Mouse (Mus musculus): Measurements from ENCODE around the gene B430306N03Rik. TPM values are rescaled to one million over a fixed set of nuclear protein-coding genes. Genes with fewer than 3 reads are reported as not detected.

Gene B430306N03Rik
- polyA plus RNA-seq, 1 experiment from 2014 or later = 0.09 TPM

GRCm38 (mm10) chr17:48362966-48363365 lies 47.0 kb downstream of the B430306N03Rik start:
- Histone ChIP-seq H3K9me3 (ENCODE audit: control insufficient read depth, low read length) (no peaks in the 10 kb centered on the region), H3K9ac (ENCODE audit: low read length) (no peak overlapping the region), H3K27ac (replicated peaks in 1 of 2; ENCODE audit: control insufficient read depth in 1 of 2, insufficient read depth in 1 of 2, low read depth in 2 of 2, low read length in 2 of 2) (peak overlapping the region; percentile 68 to 78), H3K4me2 (ENCODE audit: low read length) (peak overlapping the region; percentile 44), H3K27me3 (ENCODE audit: control insufficient read depth, insufficient read depth, low read length) (no peaks in the 10 kb centered on the region), H3K4me3 (ENCODE audit: control insufficient read depth in 1 of 2, insufficient read depth in 1 of 2, low read depth in 1 of 2, low read length in 2 of 2) (no peak overlapping the region), H3K36me3 (ENCODE audit: control insufficient read depth, insufficient read depth, low read length) (no peaks in the 10 kb centered on the region), H3K4me1 (ENCODE audit: control insufficient read depth in 2 of 2, insufficient read depth in 2 of 2, low read length in 2 of 2) (peaks cover 24 to 32% of the 10 kb centered on the region in 2 experiments)
- 59% methylated on average over 8 of the region's 8 CpGs for WGBS
- no peak for ATAC-seq (ENCODE audit: insufficient number of reproducible peaks, insufficient read depth, low FRiP score, low read depth)

- H3K4me1 ChIP-seq (ENCODE audit: control insufficient read depth in 2 of 2, insufficient read depth in 2 of 2, low read length in 2 of 2) = peaks cover 24 to 32% of the 10 kb centered on the region in 2 experiments
- no peaks in the 10 kb centered on the region for H3K9me3 ChIP-seq (ENCODE audit: control insufficient read depth, low read length)
- no peak overlapping the region for H3K9ac ChIP-seq (ENCODE audit: low read length)
- WGBS = 42% methylated on average over 6 of the region's 6 CpGs
- no peak overlapping the region for H3K4me3 ChIP-seq (ENCODE audit: control insufficient read depth in 1 of 2, insufficient read depth in 1 of 2, low read depth in 1 of 2, low read length in 2 of 2)
- no peaks in the 10 kb centered on the region for H3K27me3 ChIP-seq (ENCODE audit: control insufficient read depth, insufficient read depth, low read length)
- no peak for ATAC-seq (ENCODE audit: insufficient number of reproducible peaks, insufficient read depth, low FRiP score, low read depth)
- peak overlapping the region in 1 of 2 experiments; percentile 68; a peak in 2 of 4 replicates for H3K27ac ChIP-seq (replicated peaks in 1 of 2; ENCODE audit: control insufficient read depth in 1 of 2, insufficient read depth in 1 of 2, low read depth in 2 of 2, low read length in 2 of 2)
- 0 out of 2 replicates have a peak overlapping the region, but pooled peaks have one; percentile 44 for H3K4me2 ChIP-seq (ENCODE audit: low read length)
- H3K36me3 ChIP-seq (ENCODE audit: control insufficient read depth, insufficient read depth, low read length) = no peaks in the 10 kb centered on the region
These were observed 47.6 kb downstream of the B430306N03Rik start for GRCm38 (mm10) chr17:48363421-48363965.

- no peak overlapping the region for H3K9ac ChIP-seq (ENCODE audit: low read length)
- H3K9me3 ChIP-seq (ENCODE audit: control insufficient read depth, low read length) = no peaks in the 10 kb centered on the region
- no peak overlapping the region for H3K4me2 ChIP-seq (ENCODE audit: low read length)
- H3K27ac ChIP-seq (replicated peaks in 1 of 2; ENCODE audit: control insufficient read depth in 1 of 2, insufficient read depth in 1 of 2, low read depth in 2 of 2, low read length in 2 of 2) = no peak overlapping the region
- H3K4me1 ChIP-seq (ENCODE audit: control insufficient read depth in 2 of 2, insufficient read depth in 2 of 2, low read length in 2 of 2) = peaks cover 24 to 27% of the 10 kb centered on the region in 2 experiments
- H3K27me3 ChIP-seq (ENCODE audit: control insufficient read depth, insufficient read depth, low read length) = no peaks in the 10 kb centered on the region
- H3K4me3 ChIP-seq (ENCODE audit: control insufficient read depth in 1 of 2, insufficient read depth in 1 of 2, low read depth in 1 of 2, low read length in 2 of 2) = no peak overlapping the region
- H3K36me3 ChIP-seq (ENCODE audit: control insufficient read depth, insufficient read depth, low read length) = no peaks in the 10 kb centered on the region
- WGBS = 68% methylated on average over 9 of the region's 9 CpGs
- ATAC-seq (ENCODE audit: insufficient number of reproducible peaks, insufficient read depth, low FRiP score, low read depth) = no peak; the same call in 1 of the 2 replicates
These were observed 49.7 kb downstream of the B430306N03Rik start for GRCm38 (mm10) chr17:48365511-48366155.

GRCm38 (mm10) chr17:48366806-48367205 lies 50.9 kb downstream of the B430306N03Rik start:
- ATAC-seq (ENCODE audit: insufficient number of reproducible peaks, insufficient read depth, low FRiP score, low read depth) = no peak
- H3K4me2 ChIP-seq (ENCODE audit: low read length) = no peak overlapping the region
- H3K27me3 ChIP-seq (ENCODE audit: control insufficient read depth, insufficient read depth, low read length) = no peaks in the 10 kb centered on the region
- WGBS = 59% methylated on average over 5 of the region's 5 CpGs
- no peaks in the 10 kb centered on the region for H3K36me3 ChIP-seq (ENCODE audit: control insufficient read depth, insufficient read depth, low read length)
- H3K4me1 ChIP-seq (ENCODE audit: control insufficient read depth in 2 of 2, insufficient read depth in 2 of 2, low read length in 2 of 2) = peaks cover 17 to 19% of the 10 kb centered on the region in 2 experiments
- no peaks in the 10 kb centered on the region for H3K9me3 ChIP-seq (ENCODE audit: control insufficient read depth, low read length)
- H3K9ac ChIP-seq (ENCODE audit: low read length) = no peak overlapping the region
- H3K27ac ChIP-seq (replicated peaks in 1 of 2; ENCODE audit: control insufficient read depth in 1 of 2, insufficient read depth in 1 of 2, low read depth in 2 of 2, low read length in 2 of 2) = no peak overlapping the region
- no peak overlapping the region for H3K4me3 ChIP-seq (ENCODE audit: control insufficient read depth in 1 of 2, insufficient read depth in 1 of 2, low read depth in 1 of 2, low read length in 2 of 2)

GRCm38 (mm10) chr17:48371621-48372020 lies 55.7 kb downstream of the B430306N03Rik start:
- H3K27me3 ChIP-seq (ENCODE audit: control insufficient read depth, insufficient read depth, low read length) = no peaks in the 10 kb centered on the region
- H3K27ac ChIP-seq (replicated peaks in 1 of 2; ENCODE audit: control insufficient read depth in 1 of 2, insufficient read depth in 1 of 2, low read depth in 2 of 2, low read length in 2 of 2) = no peak overlapping the region
- H3K4me1 ChIP-seq (ENCODE audit: control insufficient read depth in 2 of 2, insufficient read depth in 2 of 2, low read length in 2 of 2) = no peaks in the 10 kb centered on the region
- H3K36me3 ChIP-seq (ENCODE audit: control insufficient read depth, insufficient read depth, low read length) = no peaks in the 10 kb centered on the region
- H3K4me3 ChIP-seq (ENCODE audit: control insufficient read depth in 1 of 2, insufficient read depth in 1 of 2, low read depth in 1 of 2, low read length in 2 of 2) = no peak overlapping the region
- no peak overlapping the region for H3K9ac ChIP-seq (ENCODE audit: low read length)
- ATAC-seq (ENCODE audit: insufficient number of reproducible peaks, insufficient read depth, low FRiP score, low read depth) = no peak
- no peaks in the 10 kb centered on the region for H3K9me3 ChIP-seq (ENCODE audit: control insufficient read depth, low read length)
- H3K4me2 ChIP-seq (ENCODE audit: low read length) = no peak overlapping the region

GRCm38 (mm10) chr17:48372987-48373386 lies 57.0 kb downstream of the B430306N03Rik start:
- 71% methylated on average over 8 of the region's 8 CpGs for WGBS
- Histone ChIP-seq H3K4me3 (ENCODE audit: control insufficient read depth in 1 of 2, insufficient read depth in 1 of 2, low read depth in 1 of 2, low read length in 2 of 2) (no peak overlapping the region), H3K36me3 (ENCODE audit: control insufficient read depth, insufficient read depth, low read length) (no peaks in the 10 kb centered on the region), H3K9ac (ENCODE audit: low read length) (no peak overlapping the region), H3K27me3 (ENCODE audit: control insufficient read depth, insufficient read depth, low read length) (no peaks in the 10 kb centered on the region), H3K4me1 (ENCODE audit: control insufficient read depth in 2 of 2, insufficient read depth in 2 of 2, low read length in 2 of 2) (no peaks in the 10 kb centered on the region), H3K9me3 (ENCODE audit: control insufficient read depth, low read length) (no peaks in the 10 kb centered on the region), H3K4me2 (ENCODE audit: low read length) (no peak overlapping the region), H3K27ac (replicated peaks in 1 of 2; ENCODE audit: control insufficient read depth in 1 of 2, insufficient read depth in 1 of 2, low read depth in 2 of 2, low read length in 2 of 2) (no peak overlapping the region)
- ATAC-seq (ENCODE audit: insufficient number of reproducible peaks, insufficient read depth, low FRiP score, low read depth) = no peak

GRCm38 (mm10) chr17:48376102-48376501 lies 60.2 kb downstream of the B430306N03Rik start:
- WGBS = 86% methylated on average over 1 of the region's 1 CpGs
- Histone ChIP-seq H3K27ac (replicated peaks in 1 of 2; ENCODE audit: control insufficient read depth in 1 of 2, insufficient read depth in 1 of 2, low read depth in 2 of 2, low read length in 2 of 2) (no peak overlapping the region), H3K4me1 (ENCODE audit: control insufficient read depth in 2 of 2, insufficient read depth in 2 of 2, low read length in 2 of 2) (no peaks in the 10 kb centered on the region), H3K4me3 (ENCODE audit: control insufficient read depth in 1 of 2, insufficient read depth in 1 of 2, low read depth in 1 of 2, low read length in 2 of 2) (no peak overlapping the region), H3K9ac (ENCODE audit: low read length) (no peak overlapping the region), H3K27me3 (ENCODE audit: control insufficient read depth, insufficient read depth, low read length) (no peaks in the 10 kb centered on the region), H3K9me3 (ENCODE audit: control insufficient read depth, low read length) (no peaks in the 10 kb centered on the region), H3K36me3 (ENCODE audit: control insufficient read depth, insufficient read depth, low read length) (no peaks in the 10 kb centered on the region), H3K4me2 (ENCODE audit: low read length) (no peak overlapping the region)
- ATAC-seq (ENCODE audit: insufficient number of reproducible peaks, insufficient read depth, low FRiP score, low read depth) = no peak

All from heart, embryonic 14.5 days (tissue).